Mouse (Mus musculus): Measurements from ENCODE around the gene Yipf2. TPM values are rescaled to one million over a fixed set of nuclear protein-coding genes. Genes with fewer than 3 reads are reported as not detected.

Yipf2 gene
- polyA plus RNA-seq (2012; rRNA removed): 8.9 and 14.4 TPM in 2 replicates

DNA sequence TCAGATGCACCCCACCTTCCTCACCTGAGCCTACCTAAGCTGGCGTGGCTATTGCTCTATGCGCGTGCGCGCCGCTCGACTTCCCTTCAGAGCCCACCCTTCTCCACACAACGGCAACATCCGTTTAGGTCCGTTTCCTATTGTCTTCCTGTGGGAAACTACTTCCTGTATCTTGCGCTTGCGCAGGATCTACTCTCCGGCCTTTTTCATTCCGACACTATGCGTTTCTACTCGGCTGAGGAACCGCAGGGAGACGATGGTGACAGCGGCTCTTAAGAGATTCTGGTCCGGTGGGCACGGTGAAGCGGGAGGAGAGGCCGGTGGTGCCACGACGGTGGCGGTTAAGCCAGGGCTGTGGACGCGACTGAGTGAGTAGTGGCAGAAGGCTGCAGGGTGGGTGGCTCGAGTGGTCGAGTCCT is at the start of gene Yipf2, which contains the start of gene Timm29:
Gene Yipf2, minus strand, starts transcription at position 126 of the 419 bp plus-strand sequence.
Gene Timm29, plus strand, starts transcription at position 20 of the 419 bp plus-strand sequence.

DNA sequence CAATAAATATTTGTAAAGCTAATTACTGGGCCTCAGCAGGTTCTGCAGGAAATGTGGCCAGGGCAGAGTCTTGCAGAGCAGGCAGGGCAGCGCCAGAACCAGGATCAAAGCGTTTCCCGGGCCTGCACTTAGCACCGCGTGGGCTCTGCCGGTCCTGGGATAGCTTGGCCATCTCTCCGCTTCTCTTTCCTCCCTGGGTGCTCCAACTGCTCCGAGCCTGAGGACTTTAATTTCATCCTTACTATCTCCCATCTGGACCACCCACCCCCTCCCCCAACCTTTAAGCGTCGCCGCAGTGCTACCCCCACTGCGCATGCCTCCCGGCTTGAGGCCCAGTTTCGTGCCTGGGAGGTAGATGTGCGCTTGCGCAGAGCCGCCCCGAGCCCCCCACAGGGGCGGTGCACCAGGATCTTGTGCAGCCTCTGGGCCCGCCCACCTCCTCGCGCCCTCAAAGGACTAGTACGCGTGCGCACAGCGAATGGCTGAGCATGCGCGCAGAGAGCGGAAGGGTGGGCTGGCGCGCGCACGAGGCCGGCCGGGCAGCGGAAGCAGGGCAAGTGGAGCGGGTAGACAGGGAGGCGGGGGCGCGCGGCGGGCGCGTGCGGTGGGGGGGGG is 23.1 kb upstream of the Yipf2 start, which contains the start of gene Smarca4:
Gene Smarca4, plus strand, starts transcription at position 553 of the 615 bp plus-strand sequence.

DNA sequence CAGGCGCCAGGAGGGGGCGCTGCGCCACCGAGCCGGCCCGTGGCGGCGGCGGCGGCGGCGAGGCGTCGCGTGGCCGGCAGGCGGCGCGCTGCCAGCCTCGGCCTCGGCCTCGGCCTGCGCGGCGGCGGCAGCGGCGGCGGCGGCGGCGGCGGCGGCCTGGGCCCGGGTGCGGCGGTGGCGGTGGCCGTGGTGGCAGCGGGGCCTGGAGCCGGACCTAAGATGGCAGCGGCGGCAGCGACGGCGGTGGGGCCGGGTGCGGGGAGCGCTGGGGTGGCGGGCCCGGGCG is 45.9 kb downstream of the Yipf2 start, which contains the start of gene Carm1:
Gene Carm1, plus strand, starts transcription at position 106 of the 286 bp plus-strand sequence.

Other genes starting within 250 kb of the Yipf2 start
- 196 and 241 TPM in 2 replicates for gene Ilf3, start 225.0 kb downstream of the Yipf2 start, polyA plus RNA-seq (2012; rRNA removed)
- 74.3 and 76.9 TPM in 2 replicates for gene Qtrt1, start 181.0 kb downstream of the Yipf2 start, polyA plus RNA-seq (2012; rRNA removed)
- 50.9 and 59.2 TPM in 2 replicates for gene Dnm2, start 167.9 kb downstream of the Yipf2 start, polyA plus RNA-seq (2012; rRNA removed)
- 56.2 and 62.2 TPM in 2 replicates for gene Tmed1, start 82.6 kb downstream of the Yipf2 start, polyA plus RNA-seq (2012; rRNA removed)
- gene AB124611, start 66.7 kb downstream of the Yipf2 start, polyA plus RNA-seq (2012; rRNA removed): 0.70 and 0.75 TPM in 2 replicates
- 60.6 and 128 TPM in 2 replicates for gene Carm1, start 45.9 kb downstream of the Yipf2 start, polyA plus RNA-seq (2012; rRNA removed)
- 43.3 and 43.5 TPM in 2 replicates for gene Timm29, start 106 bp downstream of the Yipf2 start, polyA plus RNA-seq (2012; rRNA removed)
- 153 and 166 TPM in 2 replicates for gene Smarca4, start 23.3 kb upstream of the Yipf2 start, polyA plus RNA-seq (2012; rRNA removed)
- gene Ldlr, start 130.7 kb upstream of the Yipf2 start, polyA plus RNA-seq (2012; rRNA removed): 32.9 and 34.9 TPM in 2 replicates
- 96.4 and 121 TPM in 2 replicates for gene Spc24, start 167.5 kb upstream of the Yipf2 start, polyA plus RNA-seq (2012; rRNA removed)
- gene Kank2, start 205.9 kb upstream of the Yipf2 start, polyA plus RNA-seq (2012; rRNA removed): 14.3 and 22.8 TPM in 2 replicates
- 0.17 and 0.86 TPM in 2 replicates for gene Angptl8, start 242.7 kb upstream of the Yipf2 start, polyA plus RNA-seq (2012; rRNA removed)